Mouse (Mus musculus): ENCODE measurements around the gene Acsm3.
"Not testable (repeated sequence)": the region's sequence is repeated elsewhere in the genome, so short reads cannot be mapped to it uniquely, and the experiment has no call there.

Gene Acsm3

DNA sequence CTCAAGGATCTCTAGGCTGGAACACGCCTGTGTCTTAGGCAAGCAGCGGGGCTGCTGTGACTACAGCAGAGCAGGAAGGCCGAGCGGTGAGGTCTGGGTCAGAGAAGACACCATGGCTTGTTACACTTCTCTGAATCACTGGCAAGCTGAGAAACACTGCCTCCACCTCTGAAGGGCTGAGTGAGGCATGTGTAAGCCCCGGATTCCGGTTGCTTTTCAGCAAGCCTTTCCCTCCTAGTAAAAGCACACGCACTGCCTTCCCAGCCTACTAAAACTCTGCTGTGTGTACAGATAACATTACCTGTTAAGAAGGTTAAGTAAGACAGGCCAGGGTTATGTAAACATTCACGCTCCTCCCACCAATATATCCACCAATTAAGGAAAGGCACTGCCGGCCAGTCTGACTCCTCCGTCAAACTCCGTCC is at the start of gene Acsm3:
Gene Acsm3, plus strand, starts transcription at position 397 of the 425 bp plus-strand sequence.
- DNase-seq, result no peak

- no peak for DNase-seq
Observed at GRCm38 (mm10) chr7:119714111-119714510, 46.6 kb upstream of the Acsm3 start.

GRCm38 (mm10) chr7:119720253-119720946 is 40.3 kb upstream of the Acsm3 start, which contains the start of gene Thumpd1:
TSS of gene Thumpd1 (minus strand) at chr7:119720798.
- DNase-seq, result peak; percentile 96

- no peak for DNase-seq
Observed at GRCm38 (mm10) chr7:119720947-119721310, 39.8 kb upstream of the Acsm3 start.

- no peak for DNase-seq
Observed at GRCm38 (mm10) chr7:119727621-119728020, 33.1 kb upstream of the Acsm3 start.

DNA sequence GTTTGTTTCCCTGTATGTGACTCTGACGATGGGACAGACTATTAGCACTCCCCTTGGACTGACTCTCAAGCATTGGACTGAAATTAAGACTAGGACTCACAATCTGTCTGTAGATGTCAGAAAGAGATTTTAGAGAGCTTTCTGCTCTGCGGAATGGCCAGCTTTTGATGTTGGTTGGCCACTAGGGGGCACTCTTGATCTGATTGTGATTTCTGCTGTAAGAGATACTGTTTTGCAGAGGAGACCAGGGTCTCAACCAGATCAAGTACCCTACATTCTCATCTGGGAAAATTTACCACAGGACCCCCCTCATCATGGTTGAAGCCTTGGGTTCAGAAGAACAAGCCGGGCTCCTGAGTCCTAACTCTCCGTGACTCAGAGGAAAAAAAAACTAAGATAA is 29.5 kb upstream of the Acsm3 start:
- DNase-seq, result peak; percentile 18

DNA sequence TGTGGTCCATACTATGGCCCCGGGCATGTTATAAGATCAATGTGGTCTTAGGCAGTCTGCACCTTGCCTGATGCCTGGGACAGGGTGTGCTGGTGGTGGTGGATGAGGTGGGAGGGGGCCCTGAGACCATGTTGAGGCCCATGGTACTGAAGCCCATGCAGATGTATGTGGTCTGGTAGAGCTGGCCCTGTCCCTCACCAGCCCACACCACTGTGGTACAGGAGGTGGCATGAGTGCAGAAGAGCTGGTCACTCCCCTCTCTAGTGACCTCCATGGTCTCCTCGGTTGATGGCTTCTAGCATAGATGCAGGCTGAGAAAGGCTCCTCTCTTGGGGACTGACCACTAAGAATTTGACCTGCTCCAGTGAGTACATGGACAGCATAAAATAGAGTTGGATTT is 21.8 kb upstream of the Acsm3 start:
- DNase-seq, result no peak

DNA sequence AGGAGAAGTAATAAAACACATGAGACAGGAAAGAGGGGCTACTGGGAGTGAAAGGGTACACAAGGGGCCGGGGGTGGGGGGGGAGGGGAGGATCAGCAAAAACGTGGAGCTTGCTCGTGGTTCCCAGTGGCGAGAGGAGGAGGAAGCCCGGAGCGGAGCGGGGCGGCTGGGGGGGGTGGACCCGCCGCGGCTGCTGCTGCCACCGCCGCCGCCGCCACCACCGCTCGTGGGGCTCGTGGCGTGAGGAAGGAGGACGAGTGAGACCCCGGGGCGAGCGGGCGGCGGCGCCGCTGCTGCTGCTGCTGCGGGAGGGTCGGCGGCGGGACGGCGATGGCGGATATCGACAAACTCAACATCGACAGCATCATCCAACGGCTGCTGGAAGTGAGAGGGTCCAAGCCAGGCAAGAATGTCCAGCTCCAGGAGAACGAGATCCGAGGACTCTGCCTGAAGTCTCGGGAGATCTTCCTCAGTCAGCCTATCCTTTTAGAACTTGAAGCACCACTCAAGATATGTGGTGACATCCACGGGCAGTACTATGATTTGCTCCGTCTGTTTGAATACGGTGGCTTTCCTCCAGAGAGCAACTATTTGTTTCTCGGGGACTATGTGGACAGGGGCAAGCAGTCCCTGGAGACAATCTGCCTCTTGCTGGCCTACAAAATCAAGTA is 20.8 kb upstream of the Acsm3 start:
- not testable (repeated sequence) for DNase-seq

DNA sequence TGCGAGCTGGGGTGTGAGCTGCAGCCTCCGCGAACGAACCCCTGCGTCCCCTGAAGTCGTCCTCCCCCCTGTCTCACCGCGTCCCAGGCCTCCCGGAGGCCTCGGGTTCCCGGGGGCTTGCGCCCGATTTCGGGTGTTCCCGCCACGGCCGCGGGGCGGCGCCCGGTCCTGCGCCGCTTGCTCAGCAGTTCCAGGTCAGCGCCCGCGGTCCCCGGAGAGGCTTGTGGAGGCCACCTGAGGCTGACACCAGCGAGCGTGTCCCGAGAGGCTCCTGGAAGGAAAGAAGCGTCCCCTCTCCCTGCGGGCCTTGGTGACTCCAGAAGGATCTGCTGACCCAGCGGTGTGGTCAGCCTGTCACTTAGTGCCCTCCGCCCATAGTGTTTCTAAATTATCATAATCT is 16.4 kb upstream of the Acsm3 start:
- no peak for DNase-seq

DNA sequence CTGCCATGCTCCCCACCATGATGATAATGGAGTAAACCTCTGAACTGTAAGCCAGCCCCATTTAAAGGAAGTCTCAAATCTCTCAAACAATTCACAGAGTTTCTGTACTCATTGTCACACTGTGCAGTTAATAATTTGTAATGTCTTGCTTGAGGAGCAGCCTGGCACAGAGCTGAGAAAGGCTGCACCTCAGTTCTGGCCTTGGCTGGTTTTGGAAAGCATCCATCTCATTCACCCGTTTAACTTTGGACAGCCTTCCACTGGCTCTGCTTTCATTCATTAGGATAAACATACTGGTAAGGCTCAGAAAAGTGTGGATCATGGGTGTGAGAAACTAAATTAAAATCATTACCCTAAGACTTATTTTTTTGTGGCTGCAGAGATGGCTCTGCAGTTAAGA is 14.9 kb upstream of the Acsm3 start:
- DNase-seq, result no peak

GRCm38 (mm10) chr7:119748761-119749160 is 12.0 kb upstream of the Acsm3 start:
- no peak for DNase-seq

DNA sequence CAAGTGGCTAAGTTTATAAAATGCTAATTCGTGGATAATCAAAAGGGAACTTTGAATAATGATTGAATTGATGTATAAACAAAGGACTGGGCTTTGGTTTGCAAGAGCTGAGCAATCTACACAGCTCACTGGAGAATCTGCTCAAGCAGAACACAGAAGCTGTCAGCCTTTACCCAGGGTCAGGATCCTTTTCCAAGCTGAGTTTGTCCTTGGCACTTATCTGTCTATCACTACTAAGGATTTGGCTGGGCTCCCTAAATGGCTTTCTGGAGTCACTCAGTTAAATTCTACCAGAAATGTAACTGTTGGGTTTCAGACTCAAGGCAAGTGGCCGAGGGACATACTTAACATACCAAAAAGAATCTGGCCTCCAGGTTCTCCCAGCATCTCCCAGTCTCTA is 10.8 kb upstream of the Acsm3 start:
- DNase-seq, result no peak

DNA sequence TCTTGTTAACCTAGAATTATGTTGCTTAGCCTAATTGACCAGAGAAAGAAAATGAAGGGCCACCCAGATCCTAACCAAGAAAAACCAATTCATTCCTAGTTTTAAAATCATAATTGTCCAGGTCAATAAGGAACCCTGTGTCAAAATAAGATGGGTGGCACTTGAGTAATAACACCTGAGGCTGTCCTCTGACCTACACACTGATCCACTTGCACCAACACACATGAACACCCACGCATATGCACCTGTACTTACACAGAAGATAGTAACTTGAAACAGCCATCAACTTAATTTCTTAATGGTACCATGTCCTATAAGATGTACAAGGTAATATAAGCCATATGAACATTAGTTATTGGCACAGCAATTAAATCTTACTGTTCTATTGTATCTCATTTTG is 7.0 kb upstream of the Acsm3 start:
- DNase-seq, result no peak

- DNase-seq, result no peak
Observed at GRCm38 (mm10) chr7:119762166-119762697, 1.5 kb downstream of the Acsm3 start.

DNA sequence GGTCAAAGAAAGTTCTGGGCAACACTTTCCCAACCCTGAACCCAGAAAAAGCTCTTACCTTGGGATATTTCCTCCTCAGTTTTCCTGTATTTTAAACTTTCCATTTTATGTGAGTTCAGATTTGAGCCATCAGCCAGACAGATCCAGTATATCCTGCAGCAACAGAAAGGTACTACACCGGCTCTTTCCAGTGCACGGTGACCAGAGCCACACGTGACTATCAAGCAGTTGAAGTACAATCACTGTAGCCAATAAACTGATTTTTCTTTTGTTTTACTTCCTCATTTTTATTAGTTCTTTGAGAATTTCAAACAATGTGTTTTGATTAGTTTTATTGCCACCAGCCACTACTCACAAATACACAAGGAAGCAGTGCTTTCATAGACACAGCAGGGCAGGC is 3.7 kb downstream of the Acsm3 start:
- no peak for DNase-seq

DNA sequence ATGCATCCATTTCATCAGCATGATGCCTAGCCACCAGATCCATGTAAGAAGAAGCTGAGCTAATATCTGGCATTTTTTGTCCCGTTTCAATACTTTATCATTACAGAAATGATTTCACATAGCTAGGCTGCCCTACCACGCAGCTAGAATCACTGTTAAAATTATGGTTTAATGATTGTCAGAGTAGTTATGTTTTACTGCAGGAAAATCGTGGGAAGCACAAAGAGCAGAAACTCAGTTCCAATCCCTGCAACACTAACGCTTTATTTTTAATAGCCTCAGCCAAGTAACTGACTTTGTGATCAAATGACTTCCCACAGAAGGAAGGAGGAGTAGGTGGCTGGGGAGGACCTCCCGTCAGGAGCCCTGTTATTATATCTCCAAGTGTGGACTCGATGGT is 6.3 kb downstream of the Acsm3 start:
- DNase-seq, result no peak

GRCm38 (mm10) chr7:119769895-119770294 is 9.2 kb downstream of the Acsm3 start:
- DNase-seq, result no peak

DNA sequence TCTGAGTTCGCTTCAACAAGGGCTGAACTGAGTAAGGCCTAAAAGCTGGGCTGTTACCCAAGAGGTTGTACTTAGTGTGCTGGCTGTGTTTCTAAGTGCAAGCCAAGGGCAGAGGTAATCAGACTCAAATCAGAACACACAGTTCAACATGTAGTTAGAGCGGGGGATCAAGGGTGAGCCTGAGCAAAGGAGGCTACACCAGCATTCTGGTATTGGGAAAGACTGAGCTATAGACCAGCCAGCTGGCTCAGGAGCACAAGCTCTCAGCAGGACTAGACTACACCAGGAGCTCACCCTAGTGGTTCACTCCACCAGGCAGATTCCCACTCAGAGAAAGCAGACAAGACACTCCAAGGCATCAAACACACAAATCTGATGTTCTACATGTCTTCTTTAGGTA is 22.7 kb downstream of the Acsm3 start:
- no peak for DNase-seq

- DNase-seq, result no peak
Observed at GRCm38 (mm10) chr7:119784908-119785307, 24.2 kb downstream of the Acsm3 start.

- no peak for DNase-seq
Observed at GRCm38 (mm10) chr7:119789024-119789423, 28.3 kb downstream of the Acsm3 start.

DNA sequence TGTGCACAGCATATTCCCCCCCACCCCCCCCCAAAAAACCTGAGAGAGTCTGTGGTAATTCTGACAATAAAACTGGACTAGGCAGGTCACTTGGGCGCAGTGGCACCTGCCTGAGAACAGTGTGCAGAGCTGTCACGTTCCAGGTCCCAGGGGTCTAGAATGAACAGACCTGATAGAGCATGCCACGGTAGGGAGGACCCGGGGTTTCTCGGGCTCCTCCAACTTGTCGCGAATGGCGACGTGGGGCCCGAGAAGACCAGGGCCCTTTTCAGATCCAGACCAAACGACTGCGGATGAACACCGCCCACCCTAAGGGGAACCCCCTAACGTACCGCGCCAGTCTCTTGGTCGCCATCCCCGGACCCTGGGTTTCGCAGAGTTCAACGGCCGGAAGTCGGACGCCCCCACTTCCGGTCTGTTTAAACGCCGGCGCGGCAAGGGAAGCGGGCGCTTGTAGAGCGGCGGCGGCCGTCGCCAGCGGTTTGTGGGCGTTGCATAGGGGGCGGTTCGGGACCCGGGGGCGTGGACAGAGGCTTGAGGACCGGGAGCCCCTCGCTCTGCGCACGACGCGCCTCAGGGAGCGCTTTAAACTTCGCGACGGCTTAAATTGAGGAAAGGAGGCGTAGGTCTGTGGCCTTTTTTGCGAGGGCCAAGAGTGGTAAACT is 33.0 kb downstream of the Acsm3 start, which contains the start of the genes Rexo5 and Eri2:
Gene Rexo5, plus strand, starts transcription at position 421 of the 665 bp plus-strand sequence.
Gene Eri2, minus strand, starts transcription at position 473 of the 665 bp plus-strand sequence.
- DNase-seq, result peak; percentile 72

GRCm38 (mm10) chr7:119794251-119794638 is 33.5 kb downstream of the Acsm3 start:
- DNase-seq, result no peak

- DNase-seq, result no peak
Observed at GRCm38 (mm10) chr7:119795311-119795710, 34.6 kb downstream of the Acsm3 start.

GRCm38 (mm10) chr7:119800488-119800887 is 39.8 kb downstream of the Acsm3 start:
- DNase-seq, result no peak
